Mouse (Mus musculus): ENCODE results near the gene E130116L18Rik.

- TF ChIP-seq POLR2A (IDR thresholded peaks at IDR 0.05; ENCODE audit: low read depth, low read length) (no peak), CTCF (IDR thresholded peaks at IDR 0.05; ENCODE audit: extremely low read depth, insufficient read length, insufficient replicate concordance, low read depth, low read length) (no peak)
These were observed 35.2 kb downstream of the E130116L18Rik start for GRCm38 (mm10) chr5:25187727-25188126.

All from small intestine, adult 2 months (tissue).